13 mouse cellular contexts compared by ENCODE assay signal in the genomic region with DNA sequence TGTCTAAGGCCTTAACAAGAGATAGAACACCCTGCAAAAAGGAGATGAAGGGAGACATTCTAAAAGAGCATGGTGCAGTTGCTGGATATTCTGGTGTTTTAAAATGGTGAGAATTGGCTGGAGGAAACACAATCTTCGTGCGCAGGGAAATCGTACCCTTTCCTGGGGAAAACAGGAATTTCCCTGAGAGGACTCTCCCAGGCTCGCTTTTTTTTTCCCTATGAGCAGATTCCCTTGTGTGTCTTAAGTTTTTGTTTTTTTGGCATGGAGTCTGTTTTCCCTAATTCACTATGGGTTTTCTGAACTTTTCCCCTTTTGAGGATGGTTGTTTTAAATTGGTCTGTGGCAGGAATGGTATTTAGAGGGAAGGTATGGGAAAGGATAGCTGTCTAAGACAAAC. TPM values are rescaled to one million over a fixed set of nuclear protein-coding genes. Genes with fewer than 3 reads are reported as not detected.
"Had no signal": no experiment of that assay in that cellular context is flagged by ENCODE, and none has a peak within 500 bp of the region (broad histone marks: within the 10 kb centered on the region; RNA-seq: fewer than 3 reads in every experiment).

No protein-coding gene starts in this region.

- H3K4me1 ChIP-seq: liver, embryonic 13.5 days; midbrain, embryonic 12.5 days had no signal

- H3K4me2 ChIP-seq: liver, embryonic 13.5 days; lung, embryonic 15.5 days; midbrain, embryonic 12.5 days had no signal

- H3K9ac ChIP-seq: liver, embryonic 13.5 days; liver, postnatal 0 days; lung, embryonic 15.5 days; midbrain, embryonic 12.5 days had no signal

- H3K36me3 ChIP-seq: liver, embryonic 13.5 days; lung, embryonic 15.5 days; midbrain, embryonic 12.5 days had no signal

- DNase-seq: left cerebral cortex, postnatal 4 days; liver; liver, embryonic 13.5 days; liver, postnatal 0 days; lung, postnatal 14 days; right cerebral cortex, postnatal 14 days; thymus, adult 18-20 months; thymus, postnatal 14 days had no signal

- H3K27ac ChIP-seq: kidney, postnatal 0 days; liver, embryonic 13.5 days; lung, embryonic 15.5 days; midbrain, embryonic 12.5 days had no signal

- H3K4me3 ChIP-seq: liver, embryonic 13.5 days; lung, embryonic 15.5 days; midbrain, embryonic 12.5 days had no signal

- ATAC-seq: liver, postnatal 0 days; midbrain, embryonic 16.5 days had no signal

- H3K27me3 ChIP-seq: liver, embryonic 13.5 days; lung, embryonic 15.5 days; midbrain, embryonic 12.5 days had no signal

- H3K9me3 ChIP-seq: liver, embryonic 13.5 days; lung, embryonic 15.5 days; midbrain, embryonic 12.5 days had no signal

RNA-seq across cellular contexts. Expression of a gene that starts 28.0 kb away (rescaled TPM):
- total RNA-seq: megakaryocyte-erythroid progenitor cell, adult 5-6 weeks had no signal
